Mouse (Mus musculus): ENCODE results near the gene Fryl.
"Not testable (repeated sequence)": the region's sequence is repeated elsewhere in the genome, so short reads cannot be mapped to it uniquely, and the experiment has no call there.

DNA sequence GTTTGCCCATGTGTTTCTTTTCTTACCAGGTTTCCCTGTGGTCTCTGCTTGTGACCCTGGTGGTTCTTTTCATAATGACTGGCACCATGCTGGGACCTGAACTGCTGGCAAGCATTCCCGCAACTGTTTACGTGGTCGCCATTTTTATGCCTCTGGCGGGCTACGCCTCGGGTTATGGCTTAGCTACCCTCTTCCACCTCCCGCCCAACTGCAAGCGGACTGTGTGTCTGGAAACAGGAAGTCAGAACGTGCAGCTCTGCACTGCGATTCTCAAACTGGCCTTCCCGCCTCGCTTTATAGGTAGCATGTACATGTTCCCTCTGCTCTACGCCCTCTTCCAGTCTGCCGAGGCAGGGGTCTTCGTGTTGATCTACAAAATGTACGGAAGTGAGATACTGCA is 244.6 kb downstream of the Fryl start:
- not testable (repeated sequence) for TF ChIP-seq GATA1 (IDR thresholded peaks at IDR 0.05; ENCODE audit: borderline replicate concordance, low read length); FLI1 (IDR thresholded peaks at IDR 0.05; ENCODE audit: low read length)
